In genomic region chr9:68653211-68654038, GRCm38 (mm10) we compare ENCODE assay signal across 8 mouse cellular contexts. TPM values are rescaled to one million over a fixed set of nuclear protein-coding genes. Genes with fewer than 3 reads are reported as not detected.
DNase-seq lines count a peak whose midpoint lies in the region; ATAC-seq and TF ChIP-seq lines count a peak whose summit lies in the region.

TSS of gene Rora (plus strand) at chr9:68653786.

- H3K36me3 ChIP-seq in forebrain, postnatal 0 days (ENCODE audit: insufficient read depth), result no peaks in the 10 kb centered on the region
- H3K36me3 ChIP-seq in liver, embryonic 16.5 days (ENCODE audit: control insufficient read depth, insufficient read depth), result no peaks in the 10 kb centered on the region

- peak within 1 kb of the TSS; percentile 70 for H3K9ac ChIP-seq in forebrain, postnatal 0 days
- H3K9ac ChIP-seq in liver, embryonic 16.5 days (ENCODE audit: low read depth, low read length), result peak within 1 kb of the TSS; percentile 56; the same call in 1 of the 2 replicates

- H3K27me3 ChIP-seq in forebrain, postnatal 0 days (ENCODE audit: insufficient read depth, low read length), result peaks cover 2% of the 10 kb centered on the region; the same call in 1 of the 2 replicates
- peaks cover 34% of the 10 kb centered on the region for H3K27me3 ChIP-seq in liver, embryonic 16.5 days (ENCODE audit: control insufficient read depth, insufficient read depth, low read depth, low read length)

- H3K27ac ChIP-seq in forebrain, postnatal 0 days (ENCODE audit: low read depth, low read length), result peak within 1 kb of the TSS; percentile 89
- peak within 1 kb of the TSS; percentile 70 for H3K27ac ChIP-seq in liver, embryonic 16.5 days (ENCODE audit: low read length)

- DNase-seq in NIH3T3 (ENCODE audit: low read depth) (peak; percentile 76), MN1 (ENCODE audit: low spot score) (no peak)
- DNase-seq in cerebellum, adult 18-20 months, result peak; percentile 76 to 77
- DNase-seq in forebrain, postnatal 0 days, result peak; percentile 79
- peak; percentile 70 to 72 for DNase-seq in heart, postnatal 14 days
- peak; percentile 75 to 87 for DNase-seq in kidney, postnatal 4 days
- DNase-seq in ovary, postnatal 14 days (ENCODE audit: low spot score), result peak; percentile 55

- intact Hi-C loops in heart, postnatal 14 days (cut with DNase I), result no loop called here

- H3K4me2 ChIP-seq in forebrain, postnatal 0 days (ENCODE audit: low read depth), result peak within 1 kb of the TSS; percentile 96
- peak within 1 kb of the TSS; percentile 61 for H3K4me2 ChIP-seq in liver, embryonic 16.5 days (ENCODE audit: low read depth, low read length)

- 0 out of 2 replicates have a peak, but pooled peaks cover 10% of the 10 kb centered on the region for H3K4me1 ChIP-seq in forebrain, postnatal 0 days (ENCODE audit: insufficient read depth)
- H3K4me1 ChIP-seq in liver, embryonic 16.5 days (ENCODE audit: control insufficient read depth, low read depth, low read length), result no peaks in the 10 kb centered on the region

- peak within 1 kb of the TSS; percentile 88 for H3K4me3 ChIP-seq in forebrain, postnatal 0 days (ENCODE audit: low read depth, low read length)
- H3K4me3 ChIP-seq in liver, embryonic 16.5 days (ENCODE audit: low read depth, low read length), result peak within 1 kb of the TSS; percentile 62

- peak; percentile 62 for TF ChIP-seq CTCF in forebrain, postnatal 0 days (IDR thresholded peaks at IDR 0.05; ENCODE audit: low read depth)

- no peaks in the 10 kb centered on the region for H3K9me3 ChIP-seq in forebrain, postnatal 0 days (ENCODE audit: low read length)
- H3K9me3 ChIP-seq in liver, embryonic 16.5 days (replicated peaks; ENCODE audit: control insufficient read depth, low read length), result no peaks in the 10 kb centered on the region

- ATAC-seq in forebrain, postnatal 0 days, result peak; percentile 91
- ATAC-seq in liver, embryonic 16.5 days (ENCODE audit: low read depth), result peak; percentile 64

- under 1% methylated on average over 71 of the region's 72 CpGs for WGBS in forebrain, postnatal 0 days
- under 1% methylated on average over 72 of the region's 72 CpGs for WGBS in liver, embryonic 16.5 days (ENCODE audit: insufficient replicate concordance)

RNA-seq across cellular contexts. Expression of gene Rora, which starts in this region (rescaled TPM):
- total RNA-seq in forebrain, postnatal 0 days (2014; rRNA removed), result 8.5 and 9.8 TPM in 2 replicates
- polyA plus RNA-seq in forebrain, postnatal 0 days (2015; fragmentation: Nextera tagmentation; extraction: Ambion mirVana), result 12.0 and 23.9 TPM in 2 replicates
- 10 to 100 TPM; 23.3 to 32.9 TPM for total RNA-seq in heart, postnatal 14 days (2021)
- 8.7 and 10.6 TPM in 2 replicates for polyA plus RNA-seq in liver, embryonic 16.5 days (2015; fragmentation: Nextera tagmentation; extraction: Ambion mirVana)
